Mouse (Mus musculus): ENCODE results near the gene Itga1.
A peak's percentile ranks its signal among the peaks of the same experiment; 100 is the strongest.

Gene Itga1

GRCm38 (mm10) chr13:114987161-114987560, 114.6 kb downstream of the Itga1 start:
- peak; percentile 48 for DNase-seq (ENCODE audit: low spot score)

- DNase-seq (ENCODE audit: low spot score), result no peak
These were observed 117.1 kb downstream of the Itga1 start for GRCm38 (mm10) chr13:114984658-114985057.

- no peak for DNase-seq (ENCODE audit: low spot score)
These were observed 118.6 kb downstream of the Itga1 start for GRCm38 (mm10) chr13:114983116-114983515.

GRCm38 (mm10) chr13:114980831-114981419, 120.8 kb downstream of the Itga1 start:
- DNase-seq (ENCODE audit: low spot score), result peak; percentile 53

- DNase-seq (ENCODE audit: low spot score), result no peak
These were observed 127.2 kb downstream of the Itga1 start for GRCm38 (mm10) chr13:114974484-114975042.

GRCm38 (mm10) chr13:114971905-114972304, 129.9 kb downstream of the Itga1 start:
- DNase-seq (ENCODE audit: low spot score), result no peak

- DNase-seq (ENCODE audit: low spot score), result peak; percentile 87
These were observed 137.5 kb downstream of the Itga1 start for GRCm38 (mm10) chr13:114964233-114964632.

GRCm38 (mm10) chr13:114954516-114954915, 147.2 kb downstream of the Itga1 start:
- no peak for DNase-seq (ENCODE audit: low spot score)

- no peak for DNase-seq (ENCODE audit: low spot score)
These were observed 168.2 kb downstream of the Itga1 start for GRCm38 (mm10) chr13:114933541-114933940.

- peak; percentile 67 for DNase-seq (ENCODE audit: low spot score)
These were observed 169.9 kb downstream of the Itga1 start, which contains the start of gene Itga2 for GRCm38 (mm10) chr13:114931775-114932294. TSS of gene Itga2 (minus strand) at chr13:114932100.

- DNase-seq (ENCODE audit: low spot score), result peak; percentile 16
These were observed 170.6 kb downstream of the Itga1 start for GRCm38 (mm10) chr13:114930996-114931649.

GRCm38 (mm10) chr13:114924785-114925184, 177.0 kb downstream of the Itga1 start:
- no peak for DNase-seq (ENCODE audit: low spot score)

- peak; percentile 35 for DNase-seq (ENCODE audit: low spot score)
These were observed 178.4 kb downstream of the Itga1 start for GRCm38 (mm10) chr13:114923331-114923730.

- DNase-seq (ENCODE audit: low spot score), result no peak
These were observed 186.0 kb downstream of the Itga1 start for GRCm38 (mm10) chr13:114915767-114916166.

- DNase-seq (ENCODE audit: low spot score), result no peak
These were observed 186.8 kb downstream of the Itga1 start for GRCm38 (mm10) chr13:114914963-114915362.

- DNase-seq (ENCODE audit: low spot score), result no peak
These were observed 187.2 kb downstream of the Itga1 start for GRCm38 (mm10) chr13:114914559-114914958.

GRCm38 (mm10) chr13:114910629-114911028, 191.1 kb downstream of the Itga1 start:
- no peak for DNase-seq (ENCODE audit: low spot score)

GRCm38 (mm10) chr13:114909514-114909913, 192.2 kb downstream of the Itga1 start:
- no peak for DNase-seq (ENCODE audit: low spot score)

GRCm38 (mm10) chr13:114907876-114908275, 193.9 kb downstream of the Itga1 start:
- no peak for DNase-seq (ENCODE audit: low spot score)

Data from retina, embryonic 14.5 days (tissue).